Comparison of ENCODE assay signal across 9 mouse cellular contexts in genomic region chr4:152212091-152212505, GRCm38 (mm10). TPM values are rescaled to one million over a fixed set of nuclear protein-coding genes. Genes with fewer than 3 reads are reported as not detected.
A peak's percentile ranks its signal among the peaks of the same experiment; 100 is the strongest.
DNase-seq lines count a peak whose midpoint lies in the region; ATAC-seq and TF ChIP-seq lines count a peak whose summit lies in the region.
"Had no signal": no experiment of that assay in that cellular context is flagged by ENCODE, and none has a peak within 500 bp of the region (broad histone marks: within the 10 kb centered on the region; RNA-seq: fewer than 3 reads in every experiment).

No protein-coding gene starts in this region.

- no peaks in the 10 kb centered on the region for H3K9me3 ChIP-seq in lung, embryonic 14.5 days (ENCODE audit: low read depth, low read length)
- H3K9me3 ChIP-seq in lung, postnatal 0 days (ENCODE audit: low read length): no peaks in the 10 kb centered on the region
- H3K9me3 ChIP-seq in heart, embryonic 13.5 days: no peaks in the 10 kb centered on the region
- no peaks in the 10 kb centered on the region for H3K9me3 ChIP-seq in kidney, embryonic 15.5 days (replicated peaks)
- H3K9me3 ChIP-seq: midbrain, embryonic 12.5 days had no signal

- intact Hi-C loops in gastrocnemius, adult 2 months (cut with DNase I): loop anchor here (1.0 kb wide), 1 partner anchor 39 kb away; no protein-coding TSS in a partner anchor

- no peak for TF ChIP-seq CTCF in lung, embryonic 14.5 days (IDR thresholded peaks at IDR 0.05; ENCODE audit: low read depth)
- no peak for TF ChIP-seq CTCF in lung, postnatal 0 days (IDR thresholded peaks at IDR 0.05)
- no peak for TF ChIP-seq CTCF in small intestine, adult 2 months (IDR thresholded peaks at IDR 0.05; ENCODE audit: extremely low read depth, insufficient read length, insufficient replicate concordance, low read depth, low read length)
- no peak for TF ChIP-seq CTCF in gastrocnemius, adult 2 months (IDR thresholded peaks at IDR 0.05)

- no peak overlapping the region for H3K27ac ChIP-seq in lung, embryonic 14.5 days (ENCODE audit: low read depth)
- H3K27ac ChIP-seq in lung, postnatal 0 days (ENCODE audit: low read length): no peak overlapping the region
- H3K27ac ChIP-seq in heart, embryonic 13.5 days (replicated peaks): peak overlapping the region; percentile 66
- H3K27ac ChIP-seq in kidney, embryonic 15.5 days: peak overlapping the region; percentile 60
- H3K27ac ChIP-seq in small intestine, adult 2 months (ENCODE audit: insufficient read depth, low read depth, low read length): peak overlapping the region; percentile 85
- no peak overlapping the region for H3K27ac ChIP-seq in gastrocnemius, adult 2 months
- H3K27ac ChIP-seq: midbrain, embryonic 12.5 days had no signal

- peak; percentile 35 for DNase-seq in lung, embryonic 14.5 days
- no peak for DNase-seq in lung, postnatal 0 days (ENCODE audit: low spot score)
- no peak for DNase-seq in urinary bladder, postnatal 14 days (ENCODE audit: low spot score)
- DNase-seq in gastrocnemius, adult 2 months: no peak
- no peak for DNase-seq in spleen, adult 12 weeks (ENCODE audit: low spot score)

- H3K36me3 ChIP-seq in lung, embryonic 14.5 days (ENCODE audit: insufficient read depth): no peaks in the 10 kb centered on the region
- no peaks in the 10 kb centered on the region for H3K36me3 ChIP-seq in lung, postnatal 0 days (ENCODE audit: insufficient read depth, low read length)
- H3K36me3 ChIP-seq in heart, embryonic 13.5 days: peaks cover 11% of the 10 kb centered on the region
- no peaks in the 10 kb centered on the region; the same call in 1 of the 2 replicates for H3K36me3 ChIP-seq in kidney, embryonic 15.5 days
- H3K36me3 ChIP-seq in small intestine, adult 2 months (ENCODE audit: control insufficient read depth, insufficient read depth, low read length): no peaks in the 10 kb centered on the region

- no peak for TF ChIP-seq POLR2A in small intestine, adult 2 months (IDR thresholded peaks at IDR 0.05; ENCODE audit: low read depth, low read length)

- no peak for ATAC-seq in lung, embryonic 14.5 days (ENCODE audit: insufficient read depth)
- ATAC-seq in lung, postnatal 0 days: no peak; the same call in 1 of the 2 replicates
- peak; percentile 71 for ATAC-seq in heart, embryonic 13.5 days (ENCODE audit: extremely low read depth, insufficient number of reproducible peaks, low FRiP score, low TSS enrichment)
- ATAC-seq in kidney, embryonic 15.5 days (replicated peaks; ENCODE audit: low FRiP score): peak; percentile 60

- no peak overlapping the region for H3K4me2 ChIP-seq in lung, embryonic 14.5 days
- H3K4me2 ChIP-seq in lung, postnatal 0 days (replicated peaks; ENCODE audit: low read depth, low read length): no peak overlapping the region
- H3K4me2 ChIP-seq in heart, embryonic 13.5 days: no peak overlapping the region
- no peak overlapping the region for H3K4me2 ChIP-seq in kidney, embryonic 15.5 days
- H3K4me2 ChIP-seq: midbrain, embryonic 12.5 days had no signal

- no peak for TF ChIP-seq EP300 in lung, postnatal 0 days (IDR thresholded peaks at IDR 0.05)

- no peak overlapping the region for H3K4me3 ChIP-seq in lung, embryonic 14.5 days (ENCODE audit: low read depth, low read length)
- no peak overlapping the region for H3K4me3 ChIP-seq in lung, postnatal 0 days (ENCODE audit: low read depth, low read length)
- no peak overlapping the region for H3K4me3 ChIP-seq in heart, embryonic 13.5 days
- no peak overlapping the region for H3K4me3 ChIP-seq in kidney, embryonic 15.5 days (replicated peaks)
- no peak overlapping the region for H3K4me3 ChIP-seq in small intestine, adult 2 months (ENCODE audit: low read depth, low read length)
- no peak overlapping the region for H3K4me3 ChIP-seq in gastrocnemius, adult 2 months
- H3K4me3 ChIP-seq: midbrain, embryonic 12.5 days had no signal

- WGBS in lung, embryonic 14.5 days: 55% methylated on average over 6 of the region's 6 CpGs
- 55% methylated on average over 6 of the region's 6 CpGs for WGBS in lung, postnatal 0 days
- 37% methylated on average over 6 of the region's 6 CpGs for WGBS in heart, embryonic 13.5 days
- WGBS in kidney, embryonic 15.5 days: 71% methylated on average over 6 of the region's 6 CpGs
- 15% methylated on average over 6 of the region's 6 CpGs for WGBS in small intestine, adult 2 months

- no peaks in the 10 kb centered on the region for H3K27me3 ChIP-seq in lung, embryonic 14.5 days (ENCODE audit: insufficient read depth, low read length)
- no peaks in the 10 kb centered on the region for H3K27me3 ChIP-seq in lung, postnatal 0 days (replicated peaks; ENCODE audit: insufficient read depth, low read length)
- H3K27me3 ChIP-seq in heart, embryonic 13.5 days (replicated peaks): no peaks in the 10 kb centered on the region
- no peaks in the 10 kb centered on the region for H3K27me3 ChIP-seq in kidney, embryonic 15.5 days
- no peaks in the 10 kb centered on the region for H3K27me3 ChIP-seq in small intestine, adult 2 months (ENCODE audit: control insufficient read depth, insufficient read depth, low read length)

- H3K9ac ChIP-seq in lung, embryonic 14.5 days: no peak overlapping the region
- H3K9ac ChIP-seq in lung, postnatal 0 days (replicated peaks; ENCODE audit: low read depth): no peak overlapping the region
- H3K9ac ChIP-seq in heart, embryonic 13.5 days: no peak overlapping the region
- H3K9ac ChIP-seq in kidney, embryonic 15.5 days: no peak overlapping the region
- H3K9ac ChIP-seq: midbrain, embryonic 12.5 days had no signal

- H3K4me1 ChIP-seq in lung, embryonic 14.5 days (ENCODE audit: insufficient read depth): peaks cover 7% of the 10 kb centered on the region
- H3K4me1 ChIP-seq in lung, postnatal 0 days (ENCODE audit: insufficient read depth, low read depth, low read length): no peaks in the 10 kb centered on the region
- peaks cover 54% of the 10 kb centered on the region for H3K4me1 ChIP-seq in heart, embryonic 13.5 days
- H3K4me1 ChIP-seq in kidney, embryonic 15.5 days: peaks cover 23% of the 10 kb centered on the region
- peaks cover 26% of the 10 kb centered on the region for H3K4me1 ChIP-seq in small intestine, adult 2 months (ENCODE audit: control insufficient read depth, insufficient read depth, insufficient read length, low read length)

RNA-seq across cellular contexts. Expression of gene Acot7, which starts 34.2 kb away (rescaled TPM):
- 50.3 and 55.8 TPM in 2 replicates for polyA plus RNA-seq in lung, embryonic 14.5 days (2014; fragmentation: Nextera tagmentation; extraction: Ambion mirVana)
- polyA plus RNA-seq in lung, postnatal 0 days (2015; fragmentation: Nextera tagmentation; extraction: Ambion mirVana): 59.2 and 63.4 TPM in 2 replicates
- 73.9 and 84.7 TPM in 2 replicates for polyA plus RNA-seq in heart, embryonic 13.5 days (2015; fragmentation: Nextera tagmentation; extraction: Ambion mirVana)
- polyA plus RNA-seq in kidney, embryonic 15.5 days (2015; fragmentation: Nextera tagmentation; extraction: Ambion mirVana): 65.6 and 71.7 TPM in 2 replicates
- polyA plus RNA-seq in small intestine, adult 2 months (2012; rRNA removed): 30.0 and 33.4 TPM in 2 replicates
- 10 to 100 TPM; 12.7 to 22.8 TPM for total RNA-seq in gastrocnemius, adult 2 months (2021)

RNA-seq across cellular contexts. Expression of gene Hes2, which starts 53.4 kb away (rescaled TPM):
- polyA plus RNA-seq in lung, embryonic 14.5 days (2014; fragmentation: Nextera tagmentation; extraction: Ambion mirVana): 0.18 TPM in 1 of 2 replicates, not detected in the other
- polyA plus RNA-seq in lung, postnatal 0 days (2015; fragmentation: Nextera tagmentation; extraction: Ambion mirVana): 0.26 and 0.33 TPM in 2 replicates
- polyA plus RNA-seq in heart, embryonic 13.5 days (2015; fragmentation: Nextera tagmentation; extraction: Ambion mirVana): not detected in 2 replicates
- 0.08 and 0.17 TPM in 2 replicates for polyA plus RNA-seq in kidney, embryonic 15.5 days (2015; fragmentation: Nextera tagmentation; extraction: Ambion mirVana)
- polyA plus RNA-seq in small intestine, adult 2 months (2012; rRNA removed): 8.3 and 51.7 TPM in 2 replicates
- total RNA-seq in gastrocnemius, adult 2 months (2021): not detected

RNA-seq across cellular contexts. Expression of gene Espn, which starts 59.9 kb away (rescaled TPM):
- polyA plus RNA-seq in lung, embryonic 14.5 days (2014; fragmentation: Nextera tagmentation; extraction: Ambion mirVana): 11.5 and 11.6 TPM in 2 replicates
- 2.0 and 3.1 TPM in 2 replicates for polyA plus RNA-seq in lung, postnatal 0 days (2015; fragmentation: Nextera tagmentation; extraction: Ambion mirVana)
- polyA plus RNA-seq in heart, embryonic 13.5 days (2015; fragmentation: Nextera tagmentation; extraction: Ambion mirVana): 0.87 and 1.1 TPM in 2 replicates
- 25.5 and 28.1 TPM in 2 replicates for polyA plus RNA-seq in kidney, embryonic 15.5 days (2015; fragmentation: Nextera tagmentation; extraction: Ambion mirVana)
- polyA plus RNA-seq in small intestine, adult 2 months (2012; rRNA removed): 124 and 572 TPM in 2 replicates
- total RNA-seq in gastrocnemius, adult 2 months (2021): under 1 TPM; 0.13 to 0.45 TPM

Comparison
In these comparisons a context has a peak if more than half of its experiments do, and no peak if none do; other contexts are left out.
1. ATAC-seq: peak in heart, embryonic 13.5 days (single experiment) and kidney, embryonic 15.5 days (single experiment); none in lung, embryonic 14.5 days (single experiment) and lung, postnatal 0 days (single experiment).
2. H3K27ac ChIP-seq: peak in heart, embryonic 13.5 days (single experiment), kidney, embryonic 15.5 days (single experiment) and small intestine, adult 2 months (single experiment); none in lung, embryonic 14.5 days (single experiment), lung, postnatal 0 days (single experiment) and gastrocnemius, adult 2 months (single experiment).